Mouse (Mus musculus) heart, embryonic 15.5 days (tissue): ENCODE data around the gene Vmn2r80. TPM values are rescaled to one million over a fixed set of nuclear protein-coding genes. Genes with fewer than 3 reads are reported as not detected.

Experiments used
- polyA plus RNA-seq: library from polyadenylated mRNA; unstranded; fragments of >200 nt; fragmentation: Nextera tagmentation; extraction: Ambion mirVana; gene quantifications from 2 replicates; pipeline ENCODE4 v1.2.1, GENCODE M21; 2015

The Vmn2r80 gene
- polyA plus RNA-seq, 1 experiment from 2014 or later = not detected

Other genes starting within 250 kb of the Vmn2r80 start
- gene Olfr1354, start 235.6 kb upstream of the Vmn2r80 start, polyA plus RNA-seq = not detected in 2 replicates
- not detected in 2 replicates for gene Olfr8, start 198.1 kb upstream of the Vmn2r80 start, polyA plus RNA-seq
- not detected in 2 replicates for gene Olfr1353, start 185.5 kb upstream of the Vmn2r80 start, polyA plus RNA-seq
- not detected in 2 replicates for gene Olfr1352, start 167.7 kb upstream of the Vmn2r80 start, polyA plus RNA-seq
- gene Olfr1351, start 136.3 kb upstream of the Vmn2r80 start, polyA plus RNA-seq = not detected in 2 replicates
- gene Olfr57, start 120.0 kb upstream of the Vmn2r80 start, polyA plus RNA-seq = 0.11 TPM in 1 of 2 replicates, not detected in the other
- gene 2610008E11Rik, start 51.2 kb upstream of the Vmn2r80 start, polyA plus RNA-seq = 14.8 and 16.2 TPM in 2 replicates
- gene Vmn2r81, start 98.9 kb downstream of the Vmn2r80 start, polyA plus RNA-seq = not detected in 2 replicates
- not detected in 2 replicates for gene Vmn2r82, start 207.8 kb downstream of the Vmn2r80 start, polyA plus RNA-seq